Mouse (Mus musculus) lung, adult 2 months (tissue): ENCODE data around the gene Saysd1.

ENCODE experiments used
- CTCF ChIP-seq: fragments of 200-500 bp; IDR thresholded peaks from 2 replicates; pipeline ENCODE4 v1.5.1; 2011; ENCODE audit warnings: mild to moderate bottlenecking, low read length, control low read depth; ENCODE audit not compliant: insufficient read depth
- POLR2A ChIP-seq: fragments of 200-500 bp; IDR thresholded peaks from 2 replicates; pipeline ENCODE4 v1.6.1; 2011; ENCODE audit warnings: low read depth, mild to moderate bottlenecking, control low read depth, low read length, borderline replicate concordance; ENCODE audit errors: extremely low read depth

- TF ChIP-seq CTCF (no peak), POLR2A (no peak)
These were observed 11.1 kb upstream of the Saysd1 start for GRCm38 (mm10) chr14:20149127-20150080.
